Mouse (Mus musculus) spleen, postnatal 36 days (tissue): ENCODE data around the gene Zmiz2.
"Not testable (repeated sequence)": the region's sequence is repeated elsewhere in the genome, so short reads cannot be mapped to it uniquely, and the experiment has no call there.

Experiments
- DNase-seq, 2 experiments: peaks; one replicate each; pipeline ENCODE4 v3.0.0; 2022; ENCODE audit warnings: low spot score in 2 of 2, mixed read lengths in 1 of 2

Gene Zmiz2

GRCm38 (mm10) chr11:6395565-6395964, 6.7 kb downstream of the Zmiz2 start:
- no peak for DNase-seq

- DNase-seq, result no peak
Observed at GRCm38 (mm10) chr11:6398141-6398540, 9.3 kb downstream of the Zmiz2 start.

DNA sequence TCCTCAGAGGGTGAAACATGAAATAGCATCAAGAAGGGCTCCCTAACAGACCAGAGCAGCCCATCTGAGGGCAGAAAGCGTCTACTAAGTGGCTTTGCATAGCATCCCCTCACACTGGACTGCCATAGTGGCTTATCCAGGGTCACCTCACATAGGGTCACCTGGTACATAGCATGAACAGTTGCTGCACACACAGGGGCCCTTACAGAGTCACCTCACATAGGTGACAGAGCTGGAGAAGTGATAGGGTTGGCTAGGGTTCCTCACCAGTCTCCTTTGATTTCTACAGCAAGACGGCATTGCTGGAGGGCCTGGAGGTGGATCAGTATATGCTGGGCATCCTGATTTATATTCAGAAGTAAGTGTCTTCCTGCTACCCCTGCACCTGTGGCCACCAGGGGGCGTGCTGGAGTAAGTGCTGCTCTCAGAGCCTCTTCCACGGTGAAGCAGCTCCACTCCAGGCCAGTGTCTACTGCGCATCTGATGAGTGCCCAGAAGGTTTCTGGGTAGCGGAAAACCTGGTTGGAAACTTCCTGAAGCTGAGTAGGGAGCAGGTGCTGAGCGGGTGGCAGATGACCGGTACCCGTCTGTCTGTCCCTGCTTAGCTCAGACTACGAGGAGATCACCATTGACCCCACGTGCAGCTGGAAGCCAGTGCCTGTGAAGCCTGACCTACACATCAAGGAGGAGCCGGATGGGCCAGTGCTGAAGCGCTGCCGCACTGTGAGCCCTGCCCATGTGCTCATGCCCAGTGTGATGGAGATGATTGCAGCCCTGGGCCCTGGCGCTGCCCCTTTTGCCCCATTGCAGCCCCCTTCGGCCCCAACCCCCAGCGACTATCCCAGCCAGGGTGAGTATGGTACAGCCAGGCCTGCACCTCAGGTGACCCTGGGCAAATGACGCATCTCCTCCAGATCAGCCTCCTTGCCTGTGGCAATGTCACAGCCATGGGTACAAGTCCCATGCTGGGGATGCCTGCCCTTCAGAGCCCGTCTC, 13.9 kb downstream of the Zmiz2 start:
- peak; percentile 63 to 66 for DNase-seq

DNA sequence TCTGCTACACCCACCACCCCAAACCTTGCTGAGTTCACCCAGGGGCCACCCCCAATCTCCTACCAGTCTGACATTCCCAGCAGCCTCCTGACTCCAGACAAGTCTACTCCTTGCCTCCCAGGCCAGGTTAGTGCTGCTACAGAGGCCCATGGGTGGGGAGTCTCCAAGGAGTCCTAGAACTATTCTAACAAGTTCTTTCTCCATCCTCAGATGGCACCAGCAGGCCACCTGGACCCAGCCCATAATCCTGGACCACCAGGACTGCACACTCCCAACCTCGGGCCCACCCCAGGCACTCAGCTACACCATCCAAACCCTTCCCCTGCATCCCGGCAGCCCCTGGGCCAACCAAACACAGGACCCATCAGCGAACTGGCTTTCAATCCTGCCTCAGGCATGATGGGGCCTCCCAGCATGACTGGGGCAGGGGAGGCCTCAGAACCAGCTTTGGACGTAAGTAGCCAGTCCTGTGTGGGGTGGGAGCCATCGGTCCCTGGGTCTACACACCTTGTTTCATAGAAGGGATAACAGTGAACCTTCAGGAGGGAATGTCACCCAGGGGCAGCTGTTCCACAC, 15.0 kb downstream of the Zmiz2 start:
- no peak for DNase-seq

DNA sequence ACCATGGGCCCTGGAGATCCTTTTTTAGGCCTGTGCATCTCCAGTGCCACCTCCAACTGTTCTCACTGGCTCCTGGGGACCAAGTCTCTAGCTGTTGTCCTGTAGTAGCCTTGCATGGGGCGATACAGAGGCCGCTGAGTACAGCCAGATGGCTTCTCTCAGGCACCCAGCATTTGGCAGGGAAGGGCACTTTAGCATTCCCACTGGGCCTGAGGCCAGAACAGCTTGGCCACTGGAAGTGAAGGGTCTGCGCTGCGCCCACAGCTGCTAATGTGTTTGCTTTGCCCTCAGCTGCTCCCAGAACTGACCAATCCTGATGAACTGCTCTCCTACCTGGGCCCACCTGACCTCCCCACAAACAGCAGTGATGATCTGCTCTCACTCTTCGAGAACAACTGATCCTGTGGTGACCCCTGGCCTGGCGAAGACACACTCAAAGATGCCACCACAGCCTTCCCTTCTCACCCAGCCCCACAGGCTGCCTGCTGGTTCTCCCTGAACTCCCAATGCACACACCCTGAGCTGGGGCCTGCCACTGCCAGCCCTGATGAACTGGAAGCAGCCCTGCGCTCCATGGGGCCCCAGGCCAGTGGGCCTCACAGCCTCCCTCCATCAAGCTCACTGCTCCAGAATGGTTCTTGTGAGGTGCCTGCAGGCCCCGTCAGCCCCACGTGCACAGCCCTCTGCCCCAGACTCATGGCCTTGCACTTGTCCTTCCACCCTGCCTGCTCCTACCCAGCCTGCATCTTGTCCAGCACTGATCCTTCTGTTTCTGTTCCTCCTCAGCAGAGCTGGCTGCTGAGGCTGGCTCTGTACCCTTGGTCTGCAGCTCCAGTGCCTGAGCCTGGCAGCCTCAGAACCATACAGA, 16.1 kb downstream of the Zmiz2 start:
- DNase-seq, result no peak

GRCm38 (mm10) chr11:6405591-6406081, 16.8 kb downstream of the Zmiz2 start:
- DNase-seq, result no peak

DNA sequence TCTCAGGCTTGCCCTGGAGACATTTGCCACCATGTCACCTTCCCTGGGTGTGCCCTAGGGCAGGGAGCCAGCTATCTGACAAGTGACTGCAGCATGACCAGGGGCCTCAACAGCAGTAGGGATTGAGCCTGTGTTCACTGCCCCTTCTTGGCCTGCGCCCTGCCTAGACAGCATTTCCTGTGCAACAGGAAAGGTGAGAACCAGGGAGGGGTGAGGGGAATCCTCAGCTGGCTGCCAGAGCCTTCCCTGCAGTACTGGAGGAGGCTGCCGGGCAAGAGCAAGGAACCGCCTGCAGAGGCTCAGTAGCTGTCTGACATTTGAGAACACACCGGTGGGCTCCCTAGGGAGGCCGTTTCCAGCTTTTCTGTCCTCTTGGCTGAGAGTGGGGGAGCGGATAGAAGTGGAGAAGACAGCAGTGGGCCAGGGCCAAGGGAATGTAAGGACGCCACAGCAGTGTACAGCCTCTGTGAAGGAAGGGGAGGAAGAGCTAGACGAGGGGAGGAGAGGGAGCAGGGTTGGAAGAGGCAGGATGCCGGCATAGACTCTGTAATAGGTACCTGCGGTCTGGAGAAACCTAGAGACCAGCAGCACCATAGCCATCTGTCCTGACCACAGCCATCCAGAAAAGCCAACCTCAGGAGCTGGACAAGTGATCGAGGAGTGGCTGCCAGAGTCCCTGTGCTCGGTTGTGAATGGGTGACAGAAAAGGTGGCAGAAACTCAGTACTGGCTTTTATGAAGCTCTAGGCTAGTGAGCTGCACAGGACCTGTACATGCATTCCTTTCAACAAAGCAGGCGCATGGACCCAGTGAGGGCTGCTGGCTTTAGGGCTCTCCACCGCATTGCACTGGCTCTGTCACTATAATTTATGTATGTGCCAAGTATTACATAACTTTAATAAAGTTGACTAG, 17.6 kb downstream of the Zmiz2 start:
- no peak for DNase-seq

DNA sequence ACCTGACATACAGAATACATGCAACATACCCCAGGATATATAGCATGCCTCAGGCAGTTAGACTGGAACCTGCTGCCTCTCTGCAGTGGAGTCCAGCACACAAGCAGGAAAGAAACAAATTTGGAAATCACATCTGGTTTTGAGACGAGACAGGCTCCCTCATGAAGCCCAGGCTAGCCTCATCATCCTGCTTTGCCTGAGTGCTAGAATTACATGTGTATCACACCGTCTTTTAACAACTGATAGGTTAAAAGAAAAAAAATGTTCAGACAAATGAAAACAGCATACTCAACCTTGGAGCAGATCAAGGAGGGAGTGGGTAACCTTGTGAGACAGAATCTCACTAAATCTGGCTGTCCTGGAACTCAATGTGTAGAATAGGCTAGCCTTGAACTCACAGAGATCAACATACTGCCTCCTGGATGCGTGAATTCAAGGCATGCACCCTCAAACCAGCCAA, 18.3 kb downstream of the Zmiz2 start:
- DNase-seq, result no peak

- DNase-seq, result peak in 1 of 2 experiments; percentile 40
Observed at GRCm38 (mm10) chr11:6410050-6410602, 21.3 kb downstream of the Zmiz2 start.

GRCm38 (mm10) chr11:6410755-6411154, 21.9 kb downstream of the Zmiz2 start:
- not testable (repeated sequence) for DNase-seq

GRCm38 (mm10) chr11:6411684-6412083, 22.8 kb downstream of the Zmiz2 start:
- DNase-seq, result peak; percentile 40 to 62

GRCm38 (mm10) chr11:6413264-6413663, 24.4 kb downstream of the Zmiz2 start:
- DNase-seq, result no peak

DNA sequence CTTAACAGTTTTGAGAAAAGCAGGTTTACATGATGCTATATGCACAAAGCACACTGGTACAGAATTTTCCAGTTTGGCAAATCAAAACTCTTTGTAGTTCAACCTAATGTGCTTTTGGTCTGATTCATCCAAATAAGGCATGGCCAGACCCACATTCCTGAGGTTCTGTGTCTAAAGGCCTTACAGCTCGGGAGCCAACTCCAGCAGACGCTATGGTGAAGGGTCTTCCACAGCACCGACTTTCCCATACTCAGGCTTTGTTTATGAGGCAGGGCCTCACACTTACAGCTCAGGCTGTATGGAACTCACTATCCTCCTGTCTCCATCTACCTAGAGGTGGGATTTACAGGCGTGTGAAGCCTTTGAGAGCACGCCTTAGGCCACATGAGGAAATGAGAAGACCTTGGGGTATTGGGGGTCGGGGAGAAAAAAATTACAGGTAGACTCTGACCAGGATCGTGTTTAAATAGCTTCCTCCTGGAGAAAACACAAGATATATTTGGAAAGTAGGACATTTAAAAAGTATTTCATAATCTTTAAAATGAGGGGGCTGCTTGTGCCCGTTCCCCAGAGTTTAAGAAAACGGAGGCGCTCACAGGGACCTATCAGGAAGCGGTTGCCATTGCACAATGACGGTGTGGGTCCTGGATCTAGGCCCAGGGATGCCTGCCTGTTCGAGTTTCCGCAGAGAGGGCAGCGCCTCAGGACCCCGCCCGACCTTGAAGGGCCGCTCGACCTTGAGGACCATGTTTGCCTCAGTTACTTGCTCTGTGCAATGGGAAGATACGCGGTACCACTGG, 26.1 kb downstream of the Zmiz2 start, which contains the start of gene Ppia:
Gene Ppia, plus strand, starts transcription at position 693 of the 800 bp plus-strand sequence.
- DNase-seq, result no peak

- peak; percentile 97 to 98 for DNase-seq
Observed at GRCm38 (mm10) chr11:6415551-6416404, 26.9 kb downstream of the Zmiz2 start.

- DNase-seq, result peak; percentile 86 to 87
Observed at GRCm38 (mm10) chr11:6416405-6417034, 27.6 kb downstream of the Zmiz2 start.

- DNase-seq, result no peak
Observed at GRCm38 (mm10) chr11:6417069-6417468, 28.2 kb downstream of the Zmiz2 start.

DNA sequence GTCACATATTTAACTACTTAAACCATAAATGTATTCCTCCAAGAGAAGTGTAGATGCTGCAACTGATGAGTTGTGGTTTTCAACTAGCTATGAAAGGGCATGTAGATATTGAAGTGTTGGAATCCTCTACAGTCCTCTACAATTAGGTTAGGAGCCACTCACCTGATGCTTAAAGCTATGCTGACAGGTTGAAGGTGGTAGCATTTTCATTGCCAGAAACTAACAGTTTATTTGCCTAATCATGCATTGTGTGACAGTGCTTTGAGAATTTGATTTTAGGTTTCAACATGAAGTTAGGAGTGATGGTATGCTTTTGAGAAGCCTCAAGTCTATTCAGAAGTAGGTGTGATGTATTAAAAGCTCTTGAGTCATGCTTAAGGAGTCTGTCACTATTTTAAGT, 28.6 kb downstream of the Zmiz2 start:
- no peak for DNase-seq

GRCm38 (mm10) chr11:6418751-6419150, 29.9 kb downstream of the Zmiz2 start:
- DNase-seq, result no peak
